Mouse (Mus musculus) liver, postnatal 0 days (tissue): Measurements from ENCODE around the gene Mylk. TPM values are rescaled to one million over a fixed set of nuclear protein-coding genes. Genes with fewer than 3 reads are reported as not detected.
A peak's percentile ranks its signal among the peaks of the same experiment; 100 is the strongest.

Experiments used
- ATAC-seq: fragments of 200-750 bp; cut with Nextera tagmentation; 2 replicates; pipeline ENCODE4 v1.8.0; 2017; ENCODE audit warnings: mild to moderate bottlenecking, moderate library complexity
- DNase-seq: peaks from one replicate; pipeline ENCODE4 v3.0.0-alpha.2; 2016
- H3K27ac ChIP-seq: fragments of 300-500 bp; sonication (generic); 2 replicates; pipeline ENCODE4 v1.5.1; 2014; ENCODE audit warnings: antibody characterized with exemption, moderate library complexity, mild to moderate bottlenecking, low read depth
- H3K27me3 ChIP-seq: fragments of 300-500 bp; sonication (generic); 2 replicates; pipeline ENCODE4 v1.6.1; 2014; ENCODE audit warnings: low read length, control low read depth, mixed read lengths; ENCODE audit not compliant: insufficient read depth
- H3K36me3 ChIP-seq: fragments of 300-500 bp; sonication (generic); replicated peaks from 2 replicates; pipeline ENCODE4 v1.6.1; 2014; ENCODE audit warnings: mild to moderate bottlenecking, control low read depth, low read length, moderate library complexity, mixed read lengths; ENCODE audit not compliant: insufficient read depth
- H3K4me1 ChIP-seq: fragments of 300-500 bp; sonication (generic); 2 replicates; pipeline ENCODE4 v1.6.1; 2014; ENCODE audit warnings: antibody characterized with exemption, mild to moderate bottlenecking, control low read depth; ENCODE audit not compliant: insufficient read depth
- H3K4me2 ChIP-seq: fragments of 300-500 bp; sonication (generic); 2 replicates; pipeline ENCODE4 v1.6.1; 2014; ENCODE audit warnings: low read depth, mild to moderate bottlenecking, low read length, moderate library complexity, mixed read lengths
- H3K4me3 ChIP-seq: fragments of 300-500 bp; sonication (generic); 2 replicates; pipeline ENCODE4 v1.5.1; 2014; ENCODE audit warnings: low read depth, low read length
- H3K9ac ChIP-seq: fragments of 300-500 bp; sonication (generic); replicated peaks from 2 replicates; pipeline ENCODE4 v1.6.1; 2014; ENCODE audit warnings: mild to moderate bottlenecking, moderate library complexity
- H3K9me3 ChIP-seq: fragments of 300-500 bp; sonication (generic); 2 replicates; pipeline ENCODE4 v1.6.1; 2016; ENCODE audit warnings: mild to moderate bottlenecking, control low read depth, low read length, mixed read lengths
- CTCF ChIP-seq: sonication (generic); IDR thresholded peaks from 2 replicates; pipeline ENCODE4 v1.5.1; 2016; ENCODE audit warnings: antibody characterized with exemption, low read depth
- EP300 ChIP-seq: IDR thresholded peaks from 2 replicates; pipeline ENCODE4 v1.6.1; 2016; ENCODE audit warnings: antibody characterized with exemption, low read depth, mild to moderate bottlenecking
- WGBS: fragments of 180-500 bp; shearing (Covaris S2); extraction: QIAGEN DNeasy Blood & Tissue Kit; methylation state at CpG from one replicate; pipeline ENCODE4 v1.1.7; 2014; ENCODE audit not compliant: insufficient replicate concordance; 5-methylcytosine and 5-hydroxymethylcytosine counted together
- polyA plus RNA-seq: library from polyadenylated mRNA; unstranded; fragments of >200 nt; fragmentation: Nextera tagmentation; extraction: Ambion mirVana; gene quantifications from 2 replicates; pipeline ENCODE4 v1.2.1, GENCODE M21; 2015

Mylk gene
- polyA plus RNA-seq, 1 experiment from 2014 or later, result 4.9 TPM

DNA sequence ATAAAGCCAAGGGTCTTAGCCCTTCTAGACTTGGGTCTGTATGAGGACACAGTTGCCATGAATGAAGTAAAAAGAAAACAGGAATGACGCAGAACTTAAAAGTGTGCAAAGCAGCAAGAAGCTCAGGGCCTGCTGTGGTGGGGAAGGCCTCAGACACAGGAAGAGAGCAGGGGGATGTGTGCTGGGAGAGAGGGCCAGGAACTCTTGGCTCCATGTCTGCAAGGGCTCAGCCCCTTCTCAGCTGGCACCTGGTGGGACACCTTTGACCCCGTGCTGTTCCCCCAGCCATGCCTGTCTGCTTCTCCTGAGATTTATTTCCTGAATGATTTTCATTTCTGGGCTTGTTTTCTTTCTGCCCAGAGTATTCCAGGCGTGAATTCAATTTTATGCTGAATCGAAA, 4.5 kb downstream of the Mylk start:
- 77% methylated on average over 4 of the region's 4 CpGs for WGBS
- no peak for DNase-seq
- H3K9ac ChIP-seq, result no peak overlapping the region
- H3K36me3 ChIP-seq, result no peaks in the 10 kb centered on the region
- no peak for ATAC-seq
- no peak overlapping the region for H3K4me3 ChIP-seq
- H3K27me3 ChIP-seq, result peaks cover 5% of the 10 kb centered on the region; the same call in 1 of the 2 replicates
- H3K9me3 ChIP-seq, result no peaks in the 10 kb centered on the region
- TF ChIP-seq EP300, result no peak
- TF ChIP-seq CTCF, result no peak
- no peak overlapping the region for H3K27ac ChIP-seq
- H3K4me2 ChIP-seq, result no peak overlapping the region
- H3K4me1 ChIP-seq, result peaks cover 12% of the 10 kb centered on the region; the same call in 1 of the 2 replicates

DNA sequence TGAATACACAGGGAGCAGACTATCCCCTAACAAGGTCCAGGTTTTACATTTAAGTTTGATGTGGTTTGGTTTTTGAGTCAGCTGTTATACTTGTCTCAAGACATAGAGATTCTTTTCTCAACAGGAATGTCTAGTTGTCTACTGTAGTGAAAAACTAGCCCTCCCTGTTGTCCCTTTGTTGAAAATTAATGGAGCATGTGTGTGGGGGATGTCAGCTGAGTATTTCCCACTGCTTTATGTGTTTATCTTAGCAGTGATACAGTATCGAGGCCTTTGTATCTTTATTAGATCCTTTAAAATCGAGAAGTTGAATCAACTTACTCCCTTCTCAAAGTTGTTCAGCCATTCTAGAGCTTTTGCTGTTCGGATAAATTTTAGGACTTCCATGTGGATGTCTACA, 7.0 kb downstream of the Mylk start:
- no peak overlapping the region for H3K4me3 ChIP-seq

DNA sequence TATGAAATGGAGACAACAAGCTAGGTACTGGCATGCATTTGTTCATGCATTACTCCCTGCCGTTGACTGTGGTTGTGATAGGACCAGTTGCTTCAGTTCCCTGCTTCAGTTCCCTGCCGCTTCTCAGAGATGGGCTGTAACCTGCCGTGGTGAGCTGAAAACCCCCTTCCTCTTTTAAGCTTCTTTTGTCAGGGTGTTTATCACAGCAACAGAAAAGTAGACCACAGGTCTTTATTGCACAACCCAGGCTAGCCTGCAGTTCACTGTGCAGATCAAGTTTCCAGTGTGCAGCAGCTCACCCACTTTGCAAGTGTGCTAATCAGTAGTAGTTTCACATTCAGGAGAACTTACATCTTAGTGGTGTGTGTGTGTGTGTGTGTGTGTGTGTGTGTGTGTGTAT, 8.0 kb downstream of the Mylk start:
- Histone ChIP-seq H3K36me3 (no peaks in the 10 kb centered on the region), H3K27ac (no peak overlapping the region), H3K9ac (no peak overlapping the region), H3K4me1 (peaks cover 9% of the 10 kb centered on the region; the same call in 1 of the 2 replicates), H3K4me2 (no peak overlapping the region), H3K27me3 (no peaks in the 10 kb centered on the region), H3K9me3 (no peaks in the 10 kb centered on the region), H3K4me3 (no peak overlapping the region)
- TF ChIP-seq EP300, result peak; percentile 23; the same call in 1 of the 2 replicates
- no peak for TF ChIP-seq CTCF
- DNase-seq, result peak; percentile 21
- peak; percentile 80 for ATAC-seq
- WGBS, result 42% methylated on average over 3 of the region's 3 CpGs

More for the DNA sequence above, 7.0 kb downstream of the Mylk start:
- Histone ChIP-seq H3K36me3 (no peaks in the 10 kb centered on the region), H3K9me3 (no peaks in the 10 kb centered on the region), H3K4me1 (peaks cover 12% of the 10 kb centered on the region; the same call in 1 of the 2 replicates), H3K9ac (no peak overlapping the region), H3K27ac (no peak overlapping the region), H3K4me2 (no peak overlapping the region), H3K27me3 (no peaks in the 10 kb centered on the region)
- DNase-seq (no peak), ATAC-seq (no peak)
- WGBS, result 70% methylated on average over 3 of the region's 3 CpGs
- TF ChIP-seq CTCF, result no peak
- no peak for TF ChIP-seq EP300

DNA sequence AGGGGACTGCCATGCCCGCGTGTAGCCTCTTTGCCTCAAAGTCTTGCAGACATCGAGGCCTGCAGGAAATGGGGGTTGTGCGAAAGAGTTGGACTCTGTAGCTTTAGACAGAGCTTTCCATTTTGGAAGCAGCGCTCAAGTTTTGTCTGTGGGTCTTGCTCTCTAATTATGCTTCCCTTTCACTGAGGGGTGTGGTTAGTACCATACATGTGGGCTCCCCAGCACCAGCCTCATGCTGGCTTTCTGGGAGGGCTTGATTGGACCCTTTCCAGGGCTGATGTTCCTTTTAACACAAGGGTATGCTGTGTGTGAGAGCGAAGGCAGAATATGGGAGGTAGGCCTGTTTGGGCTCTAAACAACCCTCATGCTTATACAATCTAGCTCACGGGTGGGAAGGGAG, 12.0 kb downstream of the Mylk start:
- Histone ChIP-seq H3K9ac (no peak overlapping the region), H3K4me3 (no peak overlapping the region), H3K36me3 (no peaks in the 10 kb centered on the region), H3K4me1 (peaks cover 5% of the 10 kb centered on the region; the same call in 1 of the 2 replicates), H3K9me3 (no peaks in the 10 kb centered on the region), H3K27ac (no peak overlapping the region), H3K27me3 (no peaks in the 10 kb centered on the region), H3K4me2 (no peak overlapping the region)
- DNase-seq (no peak), ATAC-seq (no peak)
- TF ChIP-seq CTCF (no peak), EP300 (no peak)
- 66% methylated on average over 7 of the region's 7 CpGs for WGBS

DNA sequence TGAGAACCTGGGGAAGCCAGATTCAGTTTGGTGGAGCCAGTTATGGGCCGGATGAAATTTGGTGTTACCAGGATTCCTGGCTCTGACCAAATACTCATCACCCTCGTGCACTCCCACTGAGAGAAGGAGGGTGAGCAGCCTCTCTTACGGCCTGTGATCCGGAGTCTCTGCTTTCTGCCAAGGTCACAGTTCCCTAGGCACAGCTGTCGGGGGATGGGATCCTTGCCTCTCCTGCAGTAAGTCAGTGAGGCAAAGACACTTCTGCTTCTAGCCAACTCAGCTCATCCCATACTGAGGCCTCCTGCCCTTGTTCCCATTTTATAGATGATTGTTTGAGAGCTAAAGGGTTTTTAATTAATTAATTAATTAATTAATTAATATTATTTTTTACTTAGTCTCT, 13.2 kb downstream of the Mylk start:
- TF ChIP-seq EP300, result no peak
- TF ChIP-seq CTCF, result no peak
- Histone ChIP-seq H3K9me3 (no peaks in the 10 kb centered on the region), H3K4me3 (no peak overlapping the region), H3K36me3 (no peaks in the 10 kb centered on the region), H3K27me3 (no peaks in the 10 kb centered on the region), H3K4me2 (no peak overlapping the region), H3K9ac (no peak overlapping the region), H3K4me1 (no peaks in the 10 kb centered on the region), H3K27ac (no peak overlapping the region)
- ATAC-seq (no peak), DNase-seq (no peak)
- WGBS, result 61% methylated on average over 5 of the region's 5 CpGs

DNA sequence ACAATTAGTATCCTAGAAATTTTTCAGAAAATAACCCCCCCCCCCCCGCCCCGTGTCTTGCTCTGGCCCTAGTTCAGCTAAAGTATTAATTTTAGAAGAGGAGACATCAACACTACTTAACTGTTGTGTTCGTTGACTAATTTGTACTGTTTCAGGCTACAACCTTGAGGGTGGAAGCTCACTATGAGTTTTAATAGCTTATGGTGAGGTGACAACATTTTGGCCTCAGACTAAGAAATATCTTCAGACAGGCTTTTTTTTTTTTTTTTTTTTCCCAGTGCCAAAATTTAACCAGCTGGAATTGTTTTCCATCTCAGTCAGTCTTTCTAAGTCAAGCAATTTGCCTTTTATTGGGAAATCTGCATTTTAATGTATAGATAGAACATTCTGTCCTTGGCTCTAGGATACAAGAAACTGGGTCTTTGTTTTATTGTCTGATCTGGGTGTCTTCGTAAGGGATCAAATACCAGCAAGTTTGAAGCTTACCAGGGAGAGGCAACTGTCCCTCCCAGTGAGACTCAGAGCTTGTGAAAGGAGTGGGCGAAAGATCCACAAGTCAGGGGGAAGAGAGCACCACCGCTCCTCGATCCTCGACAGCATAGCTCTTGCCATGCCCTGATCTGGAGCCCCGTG, 19.1 kb downstream of the Mylk start:
- TF ChIP-seq CTCF, result no peak
- TF ChIP-seq EP300, result no peak
- DNase-seq, result no peak
- Histone ChIP-seq H3K36me3 (no peaks in the 10 kb centered on the region), H3K9me3 (no peaks in the 10 kb centered on the region), H3K27me3 (no peaks in the 10 kb centered on the region), H3K9ac (no peak overlapping the region), H3K4me2 (no peak overlapping the region), H3K4me1 (no peaks in the 10 kb centered on the region), H3K4me3 (no peak overlapping the region), H3K27ac (no peak overlapping the region)
- WGBS, result 89% methylated on average over 9 of the region's 9 CpGs
- no peak for ATAC-seq
